Mouse (Mus musculus) effector memory CD4-positive, alpha-beta T cell, adult 7 months (primary cell): ENCODE data around the gene Abcg8. TPM values are rescaled to one million over a fixed set of nuclear protein-coding genes. Genes with fewer than 3 reads are reported as not detected.

ENCODE experiments used
- polyA plus RNA-seq: library from polyadenylated mRNA; unstranded; fragments of 100-300 nt; shearing (Covaris generic); gene quantifications from one replicate; pipeline ENCODE4 v1.2.1, GENCODE M21; 2017

Gene Abcg8
- not detected for polyA plus RNA-seq

DNA sequence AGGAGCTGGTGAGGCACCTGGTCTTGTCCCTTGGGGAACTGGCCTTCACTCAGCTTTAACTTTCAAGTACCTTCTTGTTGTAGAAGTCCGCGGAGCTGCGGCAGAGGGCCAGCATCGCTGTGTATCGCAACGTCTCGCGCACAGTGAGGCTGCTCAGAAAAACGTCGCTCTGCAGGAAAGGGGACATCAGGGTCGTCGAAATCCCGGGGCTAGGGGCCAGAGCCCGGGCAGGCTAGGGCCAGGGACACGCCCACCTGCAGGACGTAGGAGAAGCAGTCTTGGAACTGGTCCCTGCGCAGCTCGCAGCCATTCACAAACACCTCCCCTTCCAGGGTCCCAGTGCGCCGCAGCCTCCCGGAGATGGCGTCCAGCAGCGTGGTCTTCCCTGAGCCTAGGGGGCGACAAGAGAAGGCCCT lies at the start of gene Abcg8:
Gene Abcg8 (plus strand): TSS at position 352 of the 416 bp plus-strand sequence.

GRCm38 (mm10) chr17:84682734-84683717 lies 6.9 kb downstream of the Abcg8 start, which contains the start of gene Abcg5:
Gene Abcg5, minus strand, starts transcription at chr17:84683011.

Other genes with a start within 250 kb of the Abcg8 start
- 147 TPM for gene Thada, start 210.1 kb upstream of the Abcg8 start, polyA plus RNA-seq
- gene Plekhh2, start 164.4 kb upstream of the Abcg8 start, polyA plus RNA-seq, result 0.23 TPM
- gene Dync2li1, start 49.8 kb upstream of the Abcg8 start, polyA plus RNA-seq, result 2.3 TPM
- gene Abcg5, start 6.7 kb downstream of the Abcg8 start, polyA plus RNA-seq, result not detected
- 28.7 TPM for gene Lrpprc, start 114.5 kb downstream of the Abcg8 start, polyA plus RNA-seq